Mouse (Mus musculus) MEL (cell line): ENCODE data around the gene Gm26657. TPM values are rescaled to one million over a fixed set of nuclear protein-coding genes. Genes with fewer than 3 reads are reported as not detected.

ENCODE experiments used
- DNase-seq: peaks from one replicate; pipeline ENCODE4 v3.0.0; 2011; ENCODE audit warnings: low read depth, low spot score
- H3K27ac ChIP-seq: 2 replicates; pipeline ENCODE4 v1.5.1; 2012; ENCODE audit warnings: low read depth, mild to moderate bottlenecking, control low read depth, low read length, moderate library complexity; ENCODE audit not compliant: control insufficient read depth
- H3K27me3 ChIP-seq, 2 experiments: fragments of 150-350 bp in 1 of 2; sonication (generic) in 1 of 2; 2 replicates each; pipeline ENCODE4 v1.6.1; 2012; ENCODE audit warnings: low read length in 2 of 2, mild to moderate bottlenecking in 2 of 2, improper control_type of control experiment in 1 of 2, moderate library complexity in 1 of 2; ENCODE audit not compliant: insufficient read depth in 2 of 2, control insufficient read depth in 1 of 2
- H3K36me3 ChIP-seq, 2 experiments: 2 replicates each; pipeline ENCODE4 v1.6.1; 2012 to 2014; ENCODE audit warnings: low read length in 2 of 2, improper control_type of control experiment in 1 of 2, inconsistent platforms in 1 of 2, mild to moderate bottlenecking in 1 of 2; ENCODE audit not compliant: insufficient read depth in 2 of 2, control insufficient read depth in 1 of 2
- H3K4me1 ChIP-seq, 2 experiments: fragments of 150-350 bp in 1 of 2; sonication (generic) in 1 of 2; 2 replicates each; pipeline ENCODE4 v1.6.1; 2012; ENCODE audit warnings: low read length in 2 of 2, improper control_type of control experiment in 1 of 2, mild to moderate bottlenecking in 1 of 2; ENCODE audit not compliant: insufficient read depth in 2 of 2, control insufficient read depth in 1 of 2
- H3K4me3 ChIP-seq, 2 experiments: fragments of 150-350 bp in 1 of 2; sonication (generic) in 1 of 2; 2 replicates each; pipeline ENCODE4 v1.5.1; 2012; ENCODE audit warnings: low read depth in 2 of 2, low read length in 2 of 2, mild to moderate bottlenecking in 2 of 2, moderate library complexity in 2 of 2, control low read depth in 1 of 2, improper control_type of control experiment in 1 of 2; ENCODE audit not compliant: control insufficient read depth in 1 of 2, insufficient read depth in 1 of 2
- H3K79me2 ChIP-seq: 2 replicates; pipeline ENCODE4 v1.6.1; 2012; ENCODE audit warnings: mild to moderate bottlenecking, low read length, moderate library complexity; ENCODE audit not compliant: control insufficient read depth, poor library complexity, insufficient read depth
- H3K9ac ChIP-seq: 2 replicates; pipeline ENCODE4 v1.6.1; 2012; ENCODE audit warnings: low read depth, mild to moderate bottlenecking, control low read depth, low read length, moderate library complexity; ENCODE audit not compliant: control insufficient read depth, poor library complexity, severe bottlenecking
- H3K9me3 ChIP-seq: fragments of 150-350 bp; sonication (generic); replicated peaks from 2 replicates; pipeline ENCODE4 v1.6.1; 2012; ENCODE audit warnings: mild to moderate bottlenecking, low read length, improper control_type of control experiment, moderate library complexity; ENCODE audit not compliant: insufficient read depth
- BHLHE40 ChIP-seq: IDR thresholded peaks from 2 replicates; pipeline ENCODE4 v1.6.1; 2012; ENCODE audit warnings: low read depth, mild to moderate bottlenecking, inconsistent platforms, low read length, improper control_type of control experiment, borderline replicate concordance
- CHD1 ChIP-seq: IDR thresholded peaks from 2 replicates; pipeline ENCODE4 v1.6.1; 2012; ENCODE audit warnings: low read depth, mild to moderate bottlenecking, inconsistent platforms, low read length, improper control_type of control experiment
- ELF1 ChIP-seq: IDR thresholded peaks from 2 replicates; pipeline ENCODE4 v1.6.1; 2014; ENCODE audit warnings: low read depth, mild to moderate bottlenecking, inconsistent platforms, low read length, improper control_type of control experiment, moderate library complexity
- GABPA ChIP-seq: IDR thresholded peaks from 2 replicates; pipeline ENCODE4 v1.6.1; 2012; ENCODE audit warnings: low read depth, mild to moderate bottlenecking, inconsistent platforms, low read length, improper control_type of control experiment, moderate library complexity
- JUND ChIP-seq: IDR thresholded peaks from 2 replicates; pipeline ENCODE4 v1.6.1; 2011; ENCODE audit warnings: low read depth, mild to moderate bottlenecking, improper control_type of control experiment, low read length
- KAT2A ChIP-seq: conservative IDR thresholded peaks from 2 replicates; pipeline ENCODE4 v1.6.1; 2012; ENCODE audit warnings: low read depth, low read length, improper control_type of control experiment, inconsistent platforms
- MAX ChIP-seq: IDR thresholded peaks from 2 replicates; pipeline ENCODE4 v1.6.1; 2011; ENCODE audit warnings: low read length, improper control_type of control experiment
- MEF2A ChIP-seq: IDR thresholded peaks from 2 replicates; pipeline ENCODE4 v1.6.1; 2014; ENCODE audit warnings: low read depth, mild to moderate bottlenecking, inconsistent platforms, low read length, improper control_type of control experiment; ENCODE audit not compliant: poor library complexity, insufficient replicate concordance, severe bottlenecking; ENCODE audit errors: extremely low read depth
- NRF1 ChIP-seq: IDR thresholded peaks from 2 replicates; pipeline ENCODE4 v1.6.1; 2014; ENCODE audit warnings: low read depth, mild to moderate bottlenecking, inconsistent platforms, low read length, improper control_type of control experiment, moderate library complexity; ENCODE audit not compliant: poor library complexity, insufficient read depth, severe bottlenecking
- POLR2A ChIP-seq, 2 experiments: IDR thresholded peaks; 2 replicates each; pipeline ENCODE4 v1.6.1; 2011 to 2012; ENCODE audit warnings: low read length in 2 of 2, mild to moderate bottlenecking in 2 of 2, control low read depth in 1 of 2, improper control_type of control experiment in 1 of 2, low read depth in 1 of 2, moderate library complexity in 1 of 2; ENCODE audit not compliant: control insufficient read depth in 1 of 2, insufficient read depth in 1 of 2, poor library complexity in 1 of 2
- POLR2AphosphoS5 ChIP-seq: IDR thresholded peaks from 2 replicates; pipeline ENCODE4 v1.6.1; 2012; ENCODE audit warnings: low read depth, borderline replicate concordance, mild to moderate bottlenecking, inconsistent platforms, low read length, moderate library complexity, mixed read lengths
- RAD21 ChIP-seq: IDR thresholded peaks from 2 replicates; pipeline ENCODE4 v1.6.1; 2011; ENCODE audit warnings: mild to moderate bottlenecking, low read depth, low read length, improper control_type of control experiment
- RCOR1 ChIP-seq: IDR thresholded peaks from 2 replicates; pipeline ENCODE4 v1.6.1; 2012; ENCODE audit warnings: low read depth, mild to moderate bottlenecking, inconsistent platforms, low read length, improper control_type of control experiment
- TAL1 ChIP-seq: IDR thresholded peaks from 2 replicates; pipeline ENCODE4 v1.6.1; 2012; ENCODE audit warnings: mild to moderate bottlenecking, inconsistent platforms, low read length, moderate library complexity, mixed read lengths
- TCF12 ChIP-seq: IDR thresholded peaks from 2 replicates; pipeline ENCODE4 v1.6.1; 2014; ENCODE audit warnings: low read depth, mild to moderate bottlenecking, inconsistent platforms, low read length, improper control_type of control experiment, moderate library complexity
- USF1 ChIP-seq: IDR thresholded peaks from 2 replicates; pipeline ENCODE4 v1.6.1; 2014; ENCODE audit warnings: low read depth, mild to moderate bottlenecking, inconsistent platforms, low read length, improper control_type of control experiment, moderate library complexity
- ZNF384 ChIP-seq: IDR thresholded peaks from 2 replicates; pipeline ENCODE4 v1.6.1; 2012; ENCODE audit warnings: low read depth, mild to moderate bottlenecking, inconsistent platforms, low read length, improper control_type of control experiment
- polyA plus RNA-seq, 2 experiments: library from polyadenylated mRNA; stranded (reverse) in 1 of 2; unstranded in 1 of 2; fragments of >175 nt in 1 of 2; fragments of >200 nt in 1 of 2; gene quantifications; 2 replicates each; pipeline versions ENCODE4 v1.2.1 to v1.2.4; 2012; ENCODE audit warnings: low replicate concordance in 2 of 2, low read depth in 1 of 2; ENCODE audit not compliant: insufficient read length in 2 of 2, insufficient read depth in 1 of 2, missing spikeins in 1 of 2
- total RNA-seq: library from RNA; depleted of rRNA; stranded (reverse); fragments of 300-350 nt; gene quantifications from 2 replicates; pipeline ENCODE4 v1.2.3, GENCODE M21; 2012

Gene Gm26657
- total and polyA plus RNA-seq, 3 experiments: not detected

DNA sequence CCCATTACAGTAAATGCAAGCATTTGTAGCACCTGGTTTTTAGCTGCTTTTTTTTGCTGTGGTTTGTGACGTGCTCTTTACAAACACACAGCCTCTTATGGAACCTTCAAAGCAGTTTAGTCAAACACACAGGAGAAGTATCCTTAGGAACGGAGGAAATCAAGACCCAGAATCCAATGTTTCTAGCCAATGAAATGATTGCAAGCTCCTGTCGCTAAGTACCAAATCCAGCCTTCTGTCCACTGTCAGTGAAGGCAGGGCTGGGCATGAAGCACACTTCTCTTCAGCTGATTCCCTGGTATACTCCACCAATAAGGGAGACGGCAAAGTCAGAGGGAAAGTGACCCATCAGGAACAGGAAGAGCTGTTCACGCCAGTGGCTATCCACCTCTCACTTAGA lies 16.2 kb downstream of the Gm26657 start:
- no peaks in the 10 kb centered on the region for H3K4me1 ChIP-seq
- no peaks in the 10 kb centered on the region for H3K27me3 ChIP-seq
- TF ChIP-seq TAL1 (no peak), CHD1 (no peak), USF1 (no peak), NRF1 (no peak), RAD21 (no peak), JUND (no peak), KAT2A (no peak), GABPA (no peak), ELF1 (no peak)
- H3K27ac ChIP-seq: no peak overlapping the region
- peaks cover 0 to 12% of the 10 kb centered on the region in 2 experiments; a peak in 2 of 4 replicates for H3K36me3 ChIP-seq
- H3K9me3 ChIP-seq: no peaks in the 10 kb centered on the region
- H3K79me2 ChIP-seq: no peaks in the 10 kb centered on the region
- H3K9ac ChIP-seq: no peak overlapping the region
- no peak for DNase-seq
- H3K4me3 ChIP-seq: no peak overlapping the region

DNA sequence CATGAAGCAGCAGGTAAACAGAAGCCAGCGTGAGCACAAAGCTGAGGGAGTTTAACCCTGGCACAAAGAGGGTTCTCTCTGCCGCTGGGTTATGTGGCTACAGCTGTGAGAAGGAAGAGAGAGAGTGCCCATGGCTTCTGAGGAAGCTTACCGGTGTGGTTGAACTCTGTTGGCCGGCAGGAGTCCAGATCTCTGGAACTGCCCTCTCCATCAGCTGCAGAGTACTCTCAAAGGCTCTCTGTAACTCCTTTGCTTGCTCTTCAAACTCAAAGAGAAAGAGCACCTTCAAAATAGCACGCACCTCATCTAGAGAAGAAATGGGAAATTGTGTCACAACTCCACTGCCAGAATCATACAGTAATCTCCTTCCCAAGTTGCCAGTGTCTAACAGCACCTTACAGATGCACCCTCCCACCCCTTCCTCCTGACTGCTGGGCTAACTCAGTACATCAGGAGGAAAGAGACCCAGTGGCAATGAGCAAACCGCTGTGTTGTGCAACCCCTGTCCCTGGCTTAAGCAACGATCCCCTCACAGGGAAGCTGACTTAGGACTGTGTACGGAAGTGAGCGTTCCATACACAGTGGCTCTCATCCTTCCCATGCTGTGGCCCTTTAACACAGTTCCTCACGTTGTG lies 17.2 kb downstream of the Gm26657 start:
- no peak overlapping the region for H3K9ac ChIP-seq
- no peaks in the 10 kb centered on the region for H3K4me1 ChIP-seq
- H3K9me3 ChIP-seq: no peaks in the 10 kb centered on the region
- H3K36me3 ChIP-seq: peaks cover 0 to 12% of the 10 kb centered on the region in 2 experiments; a peak in 2 of 4 replicates
- no peak for DNase-seq
- no peak overlapping the region for H3K27ac ChIP-seq
- TF ChIP-seq USF1: no peak
- no peak for TF ChIP-seq ELF1
- TF ChIP-seq TAL1: no peak
- no peaks in the 10 kb centered on the region for H3K79me2 ChIP-seq
- H3K4me3 ChIP-seq: no peak overlapping the region
- H3K27me3 ChIP-seq: no peaks in the 10 kb centered on the region

DNA sequence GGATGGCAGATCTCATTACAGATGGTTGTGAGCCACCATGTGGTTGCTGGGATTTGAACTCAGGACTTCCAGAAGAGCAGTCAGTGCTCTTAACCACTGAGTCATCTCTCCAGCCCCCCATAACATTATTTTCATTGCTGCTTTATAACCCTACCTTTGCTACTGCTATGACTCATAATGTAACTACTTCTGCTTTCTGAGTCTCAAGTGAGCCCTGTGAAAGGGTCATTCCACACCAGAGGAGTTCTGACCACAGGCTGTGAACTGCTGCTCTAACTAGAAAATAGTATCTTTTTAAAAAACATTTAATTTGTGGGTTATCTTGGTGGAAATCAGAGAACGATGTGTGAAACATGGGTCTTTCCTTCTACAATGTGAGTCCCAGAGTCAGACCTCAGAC lies 17.8 kb downstream of the Gm26657 start:
- Histone ChIP-seq H3K4me1 (no peaks in the 10 kb centered on the region), H3K27me3 (no peaks in the 10 kb centered on the region), H3K27ac (no peak overlapping the region), H3K4me3 (no peak overlapping the region), H3K79me2 (no peaks in the 10 kb centered on the region), H3K9me3 (no peaks in the 10 kb centered on the region), H3K9ac (no peak overlapping the region), H3K36me3 (peaks cover 0 to 12% of the 10 kb centered on the region in 2 experiments; a peak in 2 of 4 replicates)
- TF ChIP-seq POLR2A (IDR thresholded peaks at IDR 0.05; ENCODE audit: control insufficient read depth in 1 of 2, insufficient read depth in 1 of 2, low read depth in 1 of 2, low read length in 2 of 2, poor library complexity in 1 of 2) (no peak), MAX (no peak), TCF12 (no peak), RCOR1 (no peak), BHLHE40 (no peak), MEF2A (no peak), JUND (no peak), POLR2AphosphoS5 (no peak), ZNF384 (no peak)
- DNase-seq: no peak
